Mouse (Mus musculus): ENCODE measurements at regions not wholly inside any gene's neighbourhood (a gene's known extent, or its start where the extent isn't known, plus 50 kb on each side); places are given as distances from the start of the nearest gene placed in this dataset.

GRCm38 (mm10) chr5:26338191-26338590 lies 80.7 kb downstream of the Gm7361 start:
- no peak for DNase-seq

- DNase-seq: no peak
Measured at GRCm38 (mm10) chr5:26339266-26339665, 81.8 kb downstream of the Gm7361 start.

DNA sequence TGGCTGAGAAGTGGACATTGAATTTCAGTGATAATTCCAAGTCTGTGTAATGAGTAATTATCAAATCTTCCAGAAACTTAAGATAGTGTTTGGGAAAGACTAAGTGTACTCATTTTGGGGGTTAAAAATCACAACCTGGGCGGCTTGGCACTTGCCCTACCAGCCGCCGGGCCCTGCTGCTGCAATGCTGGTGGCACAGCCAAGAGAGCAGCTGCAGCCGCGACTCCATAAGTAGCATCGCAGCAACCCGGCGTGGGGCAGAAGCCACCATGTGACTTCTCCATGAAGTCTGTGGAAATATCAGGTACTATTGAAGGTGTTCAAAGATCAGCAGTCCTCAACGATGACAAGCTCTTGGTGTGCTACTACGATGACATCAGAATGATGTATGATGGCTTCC lies 97.7 kb downstream of the Gm7361 start:
- no peak for DNase-seq

- no peak for DNase-seq
Measured at GRCm38 (mm10) chr5:26359082-26359481, 101.6 kb downstream of the Gm7361 start.

DNA sequence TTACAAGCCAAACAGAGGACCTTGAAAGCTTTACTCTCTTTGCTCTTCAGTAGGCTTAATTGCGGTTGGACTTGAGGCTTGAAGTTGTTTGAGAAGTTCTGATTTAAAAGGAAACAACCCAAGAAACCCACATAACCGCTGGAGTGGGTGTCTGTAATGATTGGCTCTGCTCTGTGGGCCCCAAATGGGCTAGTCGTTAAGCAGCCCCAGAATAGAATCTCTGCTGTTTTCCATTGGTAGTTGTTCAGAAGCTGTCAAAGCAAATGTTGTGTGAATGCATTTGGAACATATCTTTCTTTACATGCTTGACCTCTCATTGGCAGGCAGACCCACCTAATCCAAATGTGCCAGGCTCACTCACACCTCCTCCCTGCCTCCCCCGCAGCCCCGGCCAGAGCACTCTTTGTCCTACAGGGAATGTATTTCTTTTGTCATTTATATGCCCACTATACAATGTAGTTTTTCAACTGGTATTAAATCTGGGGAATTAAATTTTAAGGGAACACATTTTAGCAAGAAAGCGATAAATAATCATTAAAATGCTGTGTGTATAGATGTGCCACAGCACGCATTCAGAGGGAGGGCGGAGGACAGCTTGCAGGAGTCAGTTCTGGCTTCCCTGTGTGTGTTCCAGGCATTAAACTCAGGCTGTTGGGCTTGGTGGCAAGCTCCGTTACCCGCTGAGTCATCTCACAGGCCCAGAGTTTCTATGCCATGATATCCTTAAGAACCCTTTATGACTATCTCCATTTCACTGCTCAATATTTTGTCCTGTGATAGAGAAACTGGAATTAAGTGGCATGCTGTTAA lies 116.9 kb downstream of the Gm7361 start:
- no peak for DNase-seq

DNA sequence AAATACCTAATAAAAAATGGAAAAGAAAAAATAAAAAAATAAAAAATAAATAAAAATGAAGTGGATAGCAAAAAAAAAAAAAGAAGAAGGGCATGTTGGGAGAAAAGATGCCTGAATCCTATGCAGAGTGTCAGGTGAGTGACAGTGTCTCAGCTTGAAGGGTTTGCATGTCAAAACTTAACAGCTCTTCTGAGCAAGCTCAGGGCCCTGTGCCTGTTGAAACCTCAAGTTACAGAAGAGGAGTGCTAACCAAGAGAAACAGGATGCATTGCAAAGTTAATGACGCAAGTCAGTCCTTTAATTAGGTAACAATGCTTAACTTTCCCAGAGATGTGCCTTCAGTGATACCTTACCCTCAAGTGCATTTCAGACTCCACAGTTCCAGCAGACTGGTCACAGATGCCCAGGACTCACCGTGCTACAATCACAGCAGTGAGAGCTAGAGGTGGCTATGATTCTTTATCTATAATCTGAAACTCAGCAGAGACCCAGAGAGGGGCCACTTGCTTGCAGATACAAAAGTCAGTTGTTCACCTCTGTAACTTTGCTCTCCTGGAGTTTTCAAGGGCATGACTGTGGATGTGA lies 149.7 kb downstream of the Gm7361 start:
- no peak for DNase-seq

GRCm38 (mm10) chr5:26413185-26413584 lies 155.7 kb downstream of the Gm7361 start:
- DNase-seq: no peak

DNA sequence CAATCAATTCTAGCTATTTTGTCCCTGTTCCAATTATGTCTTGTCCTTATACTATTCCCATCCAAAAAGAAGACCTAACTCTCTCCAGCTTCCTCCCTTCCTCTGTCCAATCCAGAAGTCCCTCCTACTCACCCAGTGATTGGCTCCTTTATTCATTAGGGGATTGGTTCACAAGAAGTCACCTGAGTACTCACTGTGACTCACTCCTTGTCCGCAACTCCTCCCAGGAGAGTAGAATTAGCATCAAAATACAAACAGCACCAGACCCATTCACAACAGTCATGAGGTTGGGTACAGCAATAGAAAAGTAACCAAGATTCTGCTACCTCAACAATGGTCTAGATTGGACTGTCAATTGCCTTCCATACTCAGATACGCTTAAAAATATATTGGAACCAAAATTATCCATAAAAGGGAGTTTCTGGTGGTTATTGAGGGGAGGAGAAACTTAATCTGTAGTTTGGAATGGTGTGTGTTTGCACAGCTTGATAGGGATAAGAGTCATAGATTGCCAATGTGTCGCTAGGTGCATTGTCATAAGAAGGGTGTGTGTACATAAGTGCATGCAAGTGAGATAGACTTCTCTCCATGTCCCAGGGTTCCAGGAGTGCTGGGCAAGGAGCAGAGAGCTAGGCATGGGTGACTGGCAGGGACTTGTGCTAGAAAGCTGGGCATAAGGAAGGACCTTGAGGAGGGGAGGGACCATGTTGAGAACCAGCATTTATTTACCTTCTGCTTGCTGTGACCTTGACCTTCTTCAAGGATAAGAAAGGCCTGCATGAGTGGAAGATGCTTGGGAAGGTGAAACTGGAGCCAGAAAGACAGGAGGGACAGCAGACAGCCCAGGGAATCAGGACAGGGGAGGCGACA lies 187.1 kb downstream of the Gm7361 start:
- DNase-seq: no peak

DNA sequence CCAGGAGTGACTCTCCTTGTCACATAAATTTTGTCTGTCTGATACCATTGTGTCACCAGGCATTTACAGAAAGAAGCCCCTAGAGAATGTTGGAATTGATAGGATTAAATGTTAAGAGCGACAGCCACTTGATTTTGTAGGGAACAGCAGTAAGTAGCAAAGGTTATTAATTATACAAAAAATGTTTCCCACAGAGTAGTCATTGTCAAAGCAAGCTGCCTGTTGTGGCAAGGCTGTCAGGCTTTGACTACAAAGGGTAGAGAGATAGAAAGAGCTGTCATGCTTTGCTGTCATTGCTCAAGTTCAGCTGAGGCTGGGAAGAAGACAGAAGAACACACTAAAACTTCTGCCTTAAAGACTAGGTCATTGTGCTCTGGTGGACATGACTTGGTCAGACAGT lies 193.8 kb downstream of the Gm7361 start:
- DNase-seq: no peak

DNA sequence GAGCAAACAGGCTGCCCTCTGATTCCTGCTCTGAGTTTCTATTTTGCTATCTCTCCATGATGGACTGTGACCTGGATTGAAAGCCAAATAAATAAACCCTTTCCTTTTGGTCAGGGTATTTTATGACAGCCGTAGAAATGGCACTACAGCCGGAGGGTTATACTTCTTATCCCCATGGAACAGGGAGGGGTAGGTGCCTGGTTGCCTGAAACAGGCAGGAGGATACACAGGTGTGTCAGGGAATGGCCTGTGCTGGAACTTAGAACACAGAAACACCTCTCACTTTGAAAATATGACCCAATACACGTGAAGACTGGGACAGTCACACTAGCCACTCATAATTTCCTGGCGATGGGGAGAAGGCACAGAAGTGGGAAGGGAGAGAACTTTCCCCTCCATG lies 200.1 kb downstream of the Gm7361 start:
- DNase-seq: no peak

- DNase-seq: no peak
Measured at GRCm38 (mm10) chr5:26466666-26467065, 209.2 kb downstream of the Gm7361 start.

GRCm38 (mm10) chr5:26485726-26486125 lies 228.2 kb downstream of the Gm7361 start:
- no peak for DNase-seq

DNA sequence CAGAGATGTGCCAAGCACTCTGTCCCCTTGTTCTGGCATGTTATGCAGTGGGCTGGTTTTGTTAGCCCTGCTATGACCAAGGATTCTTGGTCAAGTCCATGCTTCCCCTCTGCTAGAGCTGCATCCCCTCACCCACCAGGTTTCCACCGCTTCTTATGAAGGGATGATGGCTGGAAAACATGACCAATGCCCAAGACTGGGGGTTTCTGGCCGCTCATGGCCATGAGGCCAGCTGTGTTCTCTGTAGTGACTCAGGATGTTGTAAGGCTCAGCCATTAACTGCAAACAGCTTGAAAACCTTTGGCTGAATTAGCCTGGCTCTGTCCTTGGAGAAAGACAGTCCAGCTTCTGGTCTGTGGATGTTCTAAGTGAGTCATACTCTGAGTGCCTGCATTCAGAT lies 236.5 kb downstream of the Gm7361 start:
- DNase-seq: no peak

GRCm38 (mm10) chr5:26497641-26498430 lies 240.3 kb downstream of the Gm7361 start:
- no peak for DNase-seq

DNA sequence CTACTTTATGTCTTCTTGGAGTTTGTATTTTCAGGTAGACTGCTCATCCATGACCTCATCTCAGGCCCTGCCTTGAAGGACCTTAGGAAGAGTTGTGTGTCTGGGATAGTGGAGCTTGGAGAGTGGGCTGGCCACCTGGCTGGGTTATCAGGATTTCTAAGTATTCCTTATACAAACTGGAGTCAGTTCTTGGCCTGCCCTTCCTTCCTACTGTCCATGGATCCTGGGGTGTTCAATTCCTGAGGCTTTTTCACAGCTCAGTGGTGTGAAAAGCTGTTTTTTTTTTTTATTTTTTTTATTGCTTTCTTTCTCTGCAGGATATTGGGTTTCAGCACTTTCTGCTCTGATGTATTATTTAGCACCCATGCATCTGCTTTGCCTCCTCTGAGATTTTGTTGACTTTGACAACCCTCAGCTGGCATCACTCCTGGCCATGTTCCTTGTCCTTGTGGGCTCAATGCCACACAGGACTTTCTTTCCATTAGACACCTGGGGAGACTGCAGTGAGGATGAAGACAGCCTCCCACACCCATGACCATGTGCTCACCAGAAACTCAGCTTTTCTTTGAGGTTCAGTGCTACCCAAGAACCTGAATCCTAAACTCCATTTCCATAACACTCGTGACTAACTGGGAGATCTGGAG lies 252.2 kb downstream of the Gm7361 start:
- DNase-seq: no peak

DNA sequence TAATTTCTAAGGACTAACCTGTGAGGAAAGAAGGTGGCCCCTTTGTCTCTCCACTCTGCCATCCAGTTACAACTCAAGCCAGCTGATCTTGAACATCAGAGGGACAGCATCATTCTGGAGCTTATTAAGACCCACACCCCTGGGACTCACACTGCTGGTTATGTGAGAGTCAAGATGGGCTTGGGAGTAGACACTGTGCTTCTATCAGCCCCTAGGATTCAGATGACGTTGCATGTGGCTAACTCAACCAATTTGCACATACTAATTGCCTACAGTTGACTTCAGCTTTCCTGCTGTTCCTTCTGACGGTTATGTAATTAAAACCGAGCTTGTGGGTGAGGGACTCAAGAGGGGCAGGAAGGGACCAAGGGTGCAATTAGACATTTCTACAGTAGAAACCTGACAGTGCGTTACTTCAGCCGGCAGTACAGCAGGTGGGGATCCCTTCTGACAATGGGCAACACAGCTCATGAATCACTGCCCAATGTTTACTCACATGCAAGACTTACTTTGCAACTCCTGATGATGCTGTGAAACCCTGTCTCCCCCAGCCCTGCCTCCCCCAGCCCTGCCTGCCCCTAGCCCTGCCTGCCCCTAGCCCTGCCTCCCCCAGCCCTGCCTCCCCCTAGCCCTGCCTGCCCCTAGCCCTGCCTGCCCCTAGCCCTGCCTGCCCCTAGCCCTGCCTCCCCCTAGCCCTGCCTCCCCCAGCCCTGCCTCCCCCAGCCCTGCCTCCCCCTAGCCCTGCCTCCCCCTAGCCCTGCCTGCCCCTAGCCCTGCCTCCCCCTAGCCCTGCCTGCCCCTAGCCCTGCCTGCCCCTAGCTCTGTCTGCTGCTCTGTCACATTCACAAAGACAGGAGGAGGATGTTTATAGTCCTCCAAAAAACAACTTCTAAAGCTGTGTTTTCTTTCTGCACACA lies 255.8 kb downstream of the Gm7361 start:
- peak; percentile 2 for DNase-seq

GRCm38 (mm10) chr5:26535556-26535955 lies 278.1 kb downstream of the Gm7361 start:
- DNase-seq: peak; percentile 48

DNA sequence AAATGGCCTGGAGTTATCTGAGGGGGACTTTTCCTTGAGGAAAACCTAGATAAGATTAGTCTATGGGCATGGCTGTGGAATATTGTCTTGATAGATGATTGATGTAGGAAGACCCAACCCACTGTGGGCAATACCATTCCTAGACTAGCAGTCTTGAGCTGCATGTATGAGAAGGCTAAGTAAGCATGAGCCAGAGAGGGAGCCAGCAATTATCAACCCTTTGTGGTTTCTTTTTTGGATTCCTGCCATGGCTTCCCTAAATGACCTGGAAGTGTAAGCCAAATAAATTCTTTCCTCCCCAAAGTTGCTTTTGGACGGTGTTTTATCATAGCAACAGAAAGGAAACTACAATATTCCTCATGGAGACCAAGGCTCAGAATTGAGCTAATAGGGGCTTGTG lies 253.7 kb upstream of the Dpp6 start:
- DNase-seq: no peak

DNA sequence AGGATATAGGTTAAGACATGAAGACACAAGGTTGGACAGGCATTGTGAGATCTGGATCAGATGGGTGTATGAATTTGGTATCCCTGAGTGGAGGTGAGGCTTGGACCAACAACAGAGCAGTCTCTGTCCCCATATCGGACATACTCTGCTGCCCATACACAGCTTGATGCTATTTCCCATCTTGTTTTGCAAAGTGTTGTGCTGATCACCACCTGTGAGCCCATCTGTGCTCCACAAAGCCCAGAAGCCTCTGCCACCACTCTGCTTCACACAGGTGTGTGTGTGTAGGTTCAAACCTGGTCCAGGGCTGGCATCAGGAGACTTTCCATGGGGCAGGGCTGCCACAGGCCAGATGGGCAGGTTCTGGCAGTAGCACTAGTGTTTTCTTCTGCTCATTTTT lies 252.9 kb upstream of the Dpp6 start:
- DNase-seq: no peak

DNA sequence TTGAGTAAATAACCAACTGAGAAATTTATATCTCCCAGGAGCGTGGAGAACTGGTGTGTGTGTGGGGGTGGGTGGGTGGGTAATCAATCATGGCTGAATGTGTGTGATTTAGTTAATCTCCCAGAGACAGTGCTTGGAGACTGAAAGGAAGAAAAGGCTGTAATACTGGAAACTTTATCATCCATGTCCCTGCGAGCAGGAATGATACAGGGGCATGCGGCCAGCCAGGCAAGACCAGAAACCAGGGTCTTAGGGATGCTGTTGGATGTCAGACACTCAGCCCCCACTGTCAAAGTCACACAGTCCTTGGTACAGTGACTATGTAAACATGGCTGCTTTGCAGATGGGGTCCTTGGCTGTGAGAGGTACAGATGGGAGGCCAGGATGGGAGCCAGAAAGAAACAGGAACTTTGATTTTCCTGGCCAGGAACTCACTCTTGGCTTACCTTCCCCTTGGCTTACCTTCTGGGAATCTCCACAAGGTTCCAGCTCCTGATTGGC lies 244.3 kb upstream of the Dpp6 start:
- DNase-seq: no peak

GRCm38 (mm10) chr5:26573446-26573845 lies 243.6 kb upstream of the Dpp6 start:
- DNase-seq: no peak

Measured in adrenal gland, postnatal 25 days (tissue).